Mouse (Mus musculus) subcutaneous adipose tissue, adult 2 months (tissue): ENCODE data around the gene Vmn2r54. TPM values are rescaled to one million over a fixed set of nuclear protein-coding genes. Genes with fewer than 3 reads are reported as not detected.

ENCODE experiments used
- polyA plus RNA-seq: library from polyadenylated mRNA; depleted of rRNA; stranded (reverse); fragments of >200 nt; gene quantifications from 2 replicates; pipeline ENCODE4 v1.2.3, GENCODE M21; 2012; ENCODE audit warnings: low replicate concordance; rRNA removed

Vmn2r54 gene
- not detected in 2 replicates for polyA plus RNA-seq

GRCm38 (mm10) chr7:12640219-12640618 lies at the start of gene Vmn2r54:
Gene Vmn2r54 (minus strand): TSS chr7:12640319.

GRCm38 (mm10) chr7:12684903-12685302 lies 44.8 kb upstream of the Vmn2r54 start, which contains the start of gene Vmn2r55:
Gene Vmn2r55 (minus strand): TSS chr7:12685003.

DNA sequence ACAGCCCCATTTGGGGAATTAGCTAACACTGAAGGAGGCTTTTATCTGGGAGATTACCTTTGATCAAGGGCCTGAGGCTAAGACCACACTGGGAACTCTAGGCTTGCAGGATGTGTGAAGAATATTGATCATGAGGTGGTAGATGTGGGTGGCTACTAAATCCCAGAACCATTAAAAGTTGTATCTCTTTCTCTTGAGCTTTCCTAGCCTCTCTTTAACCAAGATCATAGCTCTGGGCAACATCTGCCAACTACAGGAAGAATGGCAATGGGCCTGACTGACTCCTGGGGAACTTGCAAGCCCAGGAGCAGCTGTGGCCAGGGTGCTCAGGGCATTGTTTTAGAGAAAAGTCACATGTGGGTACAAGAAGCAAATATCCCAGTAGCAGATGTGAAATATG lies 31.4 kb downstream of the Vmn2r54 start, which contains the start of gene Vmn2r53:
Vmn2r53 (minus strand) TSS at position 101 of the 400 bp plus-strand sequence.

Other genes starting within 250 kb of the Vmn2r54 start
- 0.93 and 1.9 TPM in 2 replicates for gene Zfp551, start 217.6 kb downstream of the Vmn2r54 start, polyA plus RNA-seq
- 2.4 and 4.8 TPM in 2 replicates for gene Zfp606, start 162.0 kb downstream of the Vmn2r54 start, polyA plus RNA-seq
- gene 2900092C05Rik, start 127.8 kb downstream of the Vmn2r54 start, polyA plus RNA-seq = not detected in 2 replicates
- gene Vmn2r53, start 31.5 kb downstream of the Vmn2r54 start, polyA plus RNA-seq = under 0.01 TPM in 1 of 2 replicates, not detected in the other
- not detected in 2 replicates for gene Vmn2r55, start 44.7 kb upstream of the Vmn2r54 start, polyA plus RNA-seq
- not detected in 2 replicates for gene Vmn2r56, start 94.7 kb upstream of the Vmn2r54 start, polyA plus RNA-seq
- 1.1 and 5.5 TPM in 2 replicates for gene Zscan18, start 163.3 kb upstream of the Vmn2r54 start, polyA plus RNA-seq
- gene Zfp329, start 178.5 kb upstream of the Vmn2r54 start, polyA plus RNA-seq = 2.1 and 3.4 TPM in 2 replicates
- 12.8 and 17.1 TPM in 2 replicates for gene Zfp110, start 194.4 kb upstream of the Vmn2r54 start, polyA plus RNA-seq
- gene Zfp128, start 240.9 kb upstream of the Vmn2r54 start, polyA plus RNA-seq = 1.4 and 2.6 TPM in 2 replicates